Mouse (Mus musculus): ENCODE results near the gene Gm14443.
"Not testable (repeated sequence)": the region's sequence is repeated elsewhere in the genome, so short reads cannot be mapped to it uniquely, and the experiment has no call there.

Gm14443 gene

DNA sequence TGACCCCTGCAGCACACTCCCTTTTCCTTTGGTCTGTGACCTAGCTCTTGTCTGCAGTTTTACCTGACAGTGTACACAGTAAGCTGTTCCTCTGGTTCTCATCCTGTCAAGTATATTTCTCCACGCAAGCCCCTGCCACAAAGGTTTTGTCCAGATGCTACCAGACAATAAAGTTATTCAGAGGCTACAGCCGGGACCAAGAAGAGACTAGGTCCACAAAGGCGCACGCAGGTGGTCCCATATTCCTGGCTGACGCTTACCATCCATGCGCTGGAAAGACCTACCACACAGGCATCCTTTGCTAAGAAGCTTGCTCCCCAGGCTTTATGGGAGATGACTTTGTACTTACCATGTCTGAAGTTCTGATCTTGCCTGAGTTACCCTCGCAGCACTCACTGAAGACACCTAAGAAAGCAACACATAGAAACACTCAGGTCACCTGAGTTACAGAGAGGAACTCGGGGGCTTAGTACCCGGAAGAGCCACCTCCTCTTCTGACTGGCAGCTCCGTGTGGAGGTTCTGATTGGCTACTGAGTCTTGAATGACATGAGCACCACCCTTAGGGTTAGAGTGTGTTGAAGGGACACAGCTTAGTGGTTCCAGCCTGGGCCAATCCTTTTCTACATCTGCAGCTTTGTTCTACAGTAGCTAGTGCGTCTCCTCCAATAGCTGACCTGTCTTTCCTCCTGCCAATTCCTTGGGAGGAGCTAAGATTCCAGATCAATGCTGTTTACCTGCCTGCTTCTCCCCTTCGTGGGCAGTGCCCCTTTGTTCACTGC lies at the start of gene Gm14443:
Gene Gm14443, minus strand, starts transcription at position 471 of the 780 bp plus-strand sequence.
- DNase-seq (ENCODE audit: low read depth, low spot score), result not testable (repeated sequence)

DNA sequence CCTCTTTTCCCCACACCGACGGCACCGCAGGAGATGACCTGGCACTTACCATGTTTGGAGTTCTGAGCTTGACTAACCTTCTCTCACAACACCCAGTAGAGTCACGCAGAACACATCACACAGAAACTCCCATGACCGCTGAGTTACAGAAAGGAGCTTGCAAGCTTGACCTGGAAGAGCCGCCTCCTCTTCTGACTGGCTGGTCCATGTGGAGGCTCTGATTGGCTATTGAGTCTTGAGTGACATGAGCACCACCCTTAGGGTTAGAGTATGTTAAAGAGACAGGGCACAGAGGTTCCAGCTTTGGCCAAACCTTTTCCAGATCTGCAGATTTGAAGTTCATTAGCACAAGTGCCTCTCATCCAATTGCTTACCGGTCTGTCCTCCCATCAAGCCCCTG lies 31.1 kb upstream of the Gm14443 start, which contains the start of gene Gm14391:
Gene Gm14391, minus strand, starts transcription at position 186 of the 400 bp plus-strand sequence.
- DNase-seq (ENCODE audit: low read depth, low spot score), result not testable (repeated sequence)

DNA sequence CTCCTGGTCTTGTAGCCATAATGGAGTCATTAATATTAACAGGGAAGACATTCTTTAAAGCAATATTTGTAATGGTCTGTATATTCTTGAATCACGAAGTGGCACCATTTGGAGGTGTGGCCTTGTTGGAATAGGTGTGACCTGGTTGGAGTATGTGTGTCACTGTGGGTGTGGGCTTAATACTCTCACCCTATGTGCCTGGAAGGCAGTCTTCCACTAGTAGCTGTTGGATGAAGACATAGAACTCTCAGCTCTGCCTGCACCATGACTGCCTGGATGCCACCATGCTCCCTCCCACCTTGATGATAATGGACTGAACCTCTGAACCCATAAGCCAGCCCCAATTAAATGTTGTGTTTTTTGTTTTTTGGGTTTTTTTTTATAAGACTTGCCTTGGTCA lies 3.3 kb upstream of the Gm14443 start:
- DNase-seq (ENCODE audit: low read depth, low spot score), result not testable (repeated sequence)

DNA sequence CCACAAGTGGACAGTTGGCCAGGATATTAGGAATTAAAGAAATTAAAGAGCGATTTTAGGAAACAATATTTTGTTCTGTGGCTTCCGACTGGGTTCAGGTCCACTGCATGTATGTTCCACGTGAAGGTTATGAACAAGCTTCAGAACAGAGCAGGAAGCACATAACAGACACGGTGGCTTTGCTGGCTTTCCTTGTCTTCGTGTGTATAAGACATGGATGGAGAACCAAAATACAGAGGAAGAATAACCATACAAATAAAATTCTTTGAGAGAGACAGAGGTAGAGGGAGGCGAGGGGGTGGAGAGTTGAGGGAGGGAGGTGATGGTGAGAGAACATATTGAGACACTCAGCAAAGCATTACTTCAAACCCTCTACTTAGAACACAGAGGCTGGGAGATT lies 641 bp upstream of the Gm14443 start:
- peak; percentile 1 for DNase-seq (ENCODE audit: low read depth, low spot score)

DNA sequence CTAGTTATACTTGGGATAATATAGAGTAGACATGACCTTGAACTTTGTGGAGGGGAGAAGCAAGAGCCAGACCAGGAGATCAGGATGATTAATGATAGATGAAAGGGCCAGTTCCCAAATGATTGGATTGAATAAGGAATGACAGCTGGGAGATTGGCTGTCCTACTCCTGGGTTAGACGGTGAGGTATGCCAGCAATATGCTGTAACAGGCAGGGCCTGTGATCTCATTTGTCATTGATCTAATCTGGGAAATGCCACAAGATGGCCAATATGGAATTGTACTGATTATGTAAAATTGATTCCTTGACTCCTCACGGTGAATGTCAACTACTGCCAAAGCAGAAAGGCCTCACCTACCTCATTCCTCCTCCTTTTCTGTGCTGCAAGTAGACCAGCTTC lies 1.6 kb downstream of the Gm14443 start:
- DNase-seq (ENCODE audit: low read depth, low spot score), result not testable (repeated sequence)

DNA sequence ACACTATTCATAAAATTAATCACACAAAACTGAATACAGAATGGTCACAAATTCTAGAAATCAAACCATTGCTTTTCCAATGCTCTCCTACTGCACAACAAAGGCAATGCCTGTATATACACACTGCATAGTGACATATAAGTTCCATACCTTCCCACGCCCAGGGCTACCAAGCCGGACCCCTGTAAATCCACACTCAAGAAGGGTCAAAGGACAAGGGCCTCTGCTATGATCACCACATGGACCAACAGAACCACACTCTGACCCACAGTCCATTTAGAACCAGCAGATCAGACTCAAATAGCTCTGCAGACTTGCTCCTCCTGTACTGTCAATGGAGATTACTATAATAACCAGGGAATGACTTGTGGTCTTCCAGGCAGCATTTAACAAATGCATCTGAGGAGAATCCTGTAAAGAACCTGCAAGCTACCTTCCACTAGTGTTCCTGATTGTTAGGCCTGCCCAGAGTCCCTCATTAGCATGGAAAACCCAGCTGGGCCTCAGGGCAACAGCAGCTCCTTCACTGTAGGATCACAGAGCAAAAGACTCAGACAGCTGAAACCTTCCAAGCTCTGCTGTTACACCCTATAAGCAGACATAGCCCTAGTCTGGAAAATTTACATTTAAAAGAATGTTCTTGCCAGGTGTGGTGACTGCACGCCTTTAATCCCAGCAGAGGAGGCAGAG lies 2.6 kb downstream of the Gm14443 start:
- DNase-seq (ENCODE audit: low read depth, low spot score), result not testable (repeated sequence)

DNA sequence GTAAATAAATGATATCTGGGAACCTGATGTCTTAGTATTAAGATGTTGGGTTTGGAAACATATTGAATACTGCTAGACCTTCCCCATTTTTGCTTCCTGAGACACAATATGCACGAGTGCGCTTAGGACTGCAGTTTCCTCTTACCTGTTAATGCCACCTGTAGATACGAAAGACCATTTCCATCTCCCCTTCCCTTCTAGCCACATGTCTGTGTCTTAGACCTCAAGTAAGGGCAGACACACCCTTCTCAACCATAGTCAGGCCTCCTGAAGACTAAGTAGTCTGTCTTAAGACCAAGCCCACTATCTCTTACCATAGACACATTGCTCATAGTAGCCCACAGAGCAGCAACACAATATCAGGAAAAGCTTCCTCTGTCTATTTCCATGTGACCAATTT lies 3.5 kb downstream of the Gm14443 start:
- DNase-seq (ENCODE audit: low read depth, low spot score), result no peak

DNA sequence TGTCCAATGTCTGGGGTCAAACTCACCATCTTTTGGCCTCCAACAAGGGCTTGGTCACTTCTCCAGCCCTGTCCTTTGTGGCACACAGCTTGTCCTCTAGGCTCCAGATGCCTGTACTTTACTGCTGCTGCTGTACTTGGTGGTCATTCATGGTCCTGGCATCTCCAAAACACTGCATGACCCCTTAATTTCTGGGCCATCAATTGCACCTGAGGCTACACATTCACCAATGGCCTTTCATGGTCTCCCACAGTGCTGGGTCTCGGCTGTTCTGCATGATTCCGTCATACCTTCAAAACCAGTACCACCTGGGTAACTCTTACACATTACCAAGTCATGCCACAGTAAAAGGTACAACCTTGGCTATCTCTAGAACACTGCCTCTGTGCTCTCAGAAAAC lies 8.8 kb downstream of the Gm14443 start:
- not testable (repeated sequence) for DNase-seq (ENCODE audit: low read depth, low spot score)

DNA sequence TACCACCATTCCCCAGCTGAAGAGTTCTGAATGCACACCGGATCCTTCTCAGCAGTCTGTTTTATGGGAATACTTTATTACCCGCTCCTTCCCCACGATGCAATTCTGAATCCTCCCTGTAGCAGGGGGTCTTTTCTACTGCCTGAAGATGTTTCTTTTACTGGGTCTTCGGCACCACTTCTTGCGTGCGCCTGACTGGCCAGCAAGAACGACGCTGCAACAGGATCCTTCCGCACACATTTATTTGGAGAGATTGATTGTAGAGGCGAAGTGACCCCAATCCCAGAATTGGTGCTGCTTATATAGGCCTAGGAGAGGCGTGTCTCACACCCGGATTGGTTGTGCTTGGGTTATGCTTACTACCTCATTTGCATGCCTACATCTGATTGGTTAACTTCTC lies 10.6 kb downstream of the Gm14443 start:
- DNase-seq (ENCODE audit: low read depth, low spot score), result not testable (repeated sequence)

DNA sequence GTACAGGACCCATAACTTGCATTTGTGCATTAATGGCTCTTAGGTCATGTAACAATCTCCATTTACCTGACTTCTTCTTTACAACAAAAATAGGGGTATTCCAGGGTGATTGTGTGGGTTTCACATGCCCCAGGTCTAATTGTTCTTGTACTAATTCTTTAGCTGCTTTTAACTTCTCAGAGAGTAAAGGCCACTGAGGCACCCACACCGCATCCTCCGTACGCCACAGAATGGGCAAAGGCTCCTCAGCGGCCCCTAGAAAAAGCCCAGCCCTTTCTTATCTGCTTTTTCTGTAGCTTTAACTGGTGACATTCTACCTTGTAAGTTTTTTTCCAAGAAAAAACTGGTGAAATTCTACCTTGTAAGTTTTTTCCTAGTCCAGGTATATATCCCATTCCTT lies 14.2 kb downstream of the Gm14443 start:
- DNase-seq (ENCODE audit: low read depth, low spot score), result not testable (repeated sequence)

DNA sequence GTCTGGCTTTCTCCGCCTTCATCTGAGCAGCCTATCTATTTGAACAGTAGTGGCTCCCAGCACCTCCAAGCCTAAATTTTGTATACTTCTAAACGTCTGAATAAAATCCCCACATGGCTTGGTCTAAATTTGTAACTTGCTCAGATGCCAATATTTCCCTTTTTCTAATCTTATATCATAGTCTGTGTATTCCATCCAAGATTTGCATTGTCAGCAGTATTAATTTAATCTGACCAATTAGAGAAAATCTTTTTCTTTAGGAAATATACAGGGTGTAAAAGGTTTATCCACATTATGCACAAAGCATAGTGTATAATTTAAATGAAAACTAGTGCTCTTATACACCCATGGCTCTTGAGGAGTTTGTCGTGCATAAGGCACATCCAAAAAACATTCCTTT lies 17.0 kb downstream of the Gm14443 start:
- no peak for DNase-seq (ENCODE audit: low read depth, low spot score)

DNA sequence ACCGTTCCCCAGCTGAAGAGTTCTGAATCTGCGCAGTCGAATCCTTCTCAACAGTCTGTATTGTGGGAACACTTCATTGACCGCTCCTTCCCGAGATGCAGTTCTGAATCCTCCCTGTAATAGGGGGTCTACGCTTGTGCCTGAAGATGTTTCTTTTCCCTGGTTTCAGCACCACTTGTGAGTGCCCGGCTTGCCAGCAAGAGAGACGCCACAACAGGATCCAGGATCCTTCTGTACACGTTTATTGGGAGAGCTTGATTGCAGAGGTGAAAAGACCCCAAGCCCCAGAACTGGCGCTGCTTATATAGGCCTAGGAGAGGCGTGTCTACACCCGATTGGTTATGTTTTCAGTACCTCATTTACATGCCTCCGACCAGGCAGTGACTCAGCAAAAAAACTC lies 19.0 kb downstream of the Gm14443 start:
- DNase-seq (ENCODE audit: low read depth, low spot score), result no peak

DNA sequence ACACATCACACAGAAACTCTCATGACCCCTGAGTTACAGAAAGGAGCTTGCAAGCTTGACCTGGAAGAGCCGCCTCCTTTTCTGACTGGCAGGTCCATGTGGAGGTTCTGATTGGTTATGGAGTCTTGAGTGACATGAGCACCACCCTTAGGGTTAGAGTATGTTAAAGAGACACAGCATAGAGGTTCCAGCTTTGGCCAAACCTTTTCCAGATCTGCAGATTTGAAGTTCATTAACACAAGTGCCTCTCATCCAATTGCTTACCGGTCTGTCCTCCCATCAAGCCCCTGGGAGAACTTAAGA lies 33.7 kb downstream of the Gm14443 start, which contains the start of gene Gm14399:
Gene Gm14399, minus strand, starts transcription at position 20 of the 303 bp plus-strand sequence.
- not testable (repeated sequence) for DNase-seq (ENCODE audit: low read depth, low spot score)

DNA sequence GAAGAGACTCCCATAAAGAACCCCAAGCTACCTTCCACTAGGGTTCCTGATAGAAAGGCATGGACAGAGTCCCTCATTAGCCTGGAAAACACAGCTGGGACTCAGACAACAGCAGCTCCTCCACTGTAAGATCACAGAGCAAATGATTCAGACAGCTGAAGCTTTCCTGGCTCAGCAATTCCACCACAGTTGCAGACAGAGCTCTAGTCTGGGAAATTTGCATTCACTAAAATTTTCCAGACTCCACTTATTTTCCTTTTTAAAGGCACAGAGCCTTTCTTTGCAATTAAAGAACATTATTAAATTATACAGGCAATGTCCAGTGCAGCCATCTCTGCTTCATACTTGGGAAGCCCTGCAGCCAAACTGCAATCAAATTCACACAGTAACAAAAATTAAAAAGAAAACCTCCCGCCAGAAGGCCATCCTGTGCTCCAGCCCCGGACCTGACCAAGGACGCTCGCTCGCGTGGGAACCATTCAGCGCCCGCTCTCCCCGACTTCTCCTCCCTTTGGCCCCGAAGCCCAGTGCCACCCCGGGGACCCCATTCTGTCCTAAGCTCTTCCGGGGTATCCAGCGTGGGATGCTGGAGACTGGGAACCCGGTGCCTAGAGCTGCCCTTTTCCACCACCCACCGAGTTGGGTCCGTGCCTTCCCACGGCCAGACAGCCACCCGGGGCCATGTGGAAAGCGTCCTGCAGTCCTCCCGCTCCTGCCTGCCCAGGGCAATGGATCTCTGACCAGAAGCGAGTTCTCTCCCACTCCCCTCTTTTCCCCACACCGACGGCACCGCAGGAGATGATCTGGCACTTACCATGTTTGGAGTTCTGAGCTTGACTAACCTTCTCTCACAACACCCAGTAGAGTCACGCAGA lies 34.3 kb downstream of the Gm14443 start:
- DNase-seq (ENCODE audit: low read depth, low spot score), result peak; percentile 7

DNA sequence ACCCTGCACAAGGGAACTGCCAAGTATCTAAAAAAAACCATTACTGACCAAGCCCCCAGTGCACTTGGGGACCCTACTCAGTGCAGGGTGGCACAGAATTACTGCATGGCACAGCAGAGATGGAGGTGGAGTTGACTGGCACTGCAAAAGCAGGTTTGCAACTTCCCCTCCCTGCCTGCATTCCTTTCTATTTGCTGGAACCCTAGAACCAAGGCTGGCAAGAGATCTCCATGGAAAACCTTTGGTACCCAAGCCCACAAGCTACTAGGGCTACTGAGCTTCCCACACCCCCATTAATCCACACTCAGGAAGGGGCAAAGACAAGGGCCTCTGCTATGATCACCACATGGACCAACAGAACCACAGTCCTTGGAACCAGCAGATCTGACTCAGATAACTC lies 35.0 kb downstream of the Gm14443 start:
- not testable (repeated sequence) for DNase-seq (ENCODE audit: low read depth, low spot score)
